Mouse (Mus musculus): ENCODE results near the gene Nlk. TPM values are rescaled to one million over a fixed set of nuclear protein-coding genes. Genes with fewer than 3 reads are reported as not detected.

The Nlk gene
- polyA plus RNA-seq, 1 experiment from 2014 or later = 13.4 TPM

GRCm38 (mm10) chr11:78721419-78721818, 24.2 kb upstream of the Nlk start:
- Histone ChIP-seq H3K27me3 (ENCODE audit: insufficient read depth, poor library complexity, severe bottlenecking) (no peaks in the 10 kb centered on the region), H3K36me3 (no peaks in the 10 kb centered on the region), H3K9me3 (no peaks in the 10 kb centered on the region), H3K27ac (no peak overlapping the region), H3K4me1 (no peaks in the 10 kb centered on the region), H3K4me3 (no peak overlapping the region)
- DNase-seq (ENCODE audit: low spot score) = no peak
- 78% methylated on average over 2 of the region's 2 CpGs for WGBS

GRCm38 (mm10) chr11:78717655-78718054, 20.5 kb upstream of the Nlk start:
- H3K4me1 ChIP-seq = no peaks in the 10 kb centered on the region
- no peak overlapping the region for H3K27ac ChIP-seq
- no peaks in the 10 kb centered on the region for H3K9me3 ChIP-seq
- no peak overlapping the region for H3K4me3 ChIP-seq
- no peaks in the 10 kb centered on the region for H3K36me3 ChIP-seq
- no peaks in the 10 kb centered on the region for H3K27me3 ChIP-seq (ENCODE audit: insufficient read depth, poor library complexity, severe bottlenecking)
- WGBS = 63% methylated on average over 4 of the region's 4 CpGs
- no peak for DNase-seq (ENCODE audit: low spot score)

- Histone ChIP-seq H3K27me3 (ENCODE audit: insufficient read depth, poor library complexity, severe bottlenecking) (no peaks in the 10 kb centered on the region), H3K27ac (no peak overlapping the region), H3K36me3 (no peaks in the 10 kb centered on the region), H3K9me3 (no peaks in the 10 kb centered on the region), H3K4me3 (no peak overlapping the region), H3K4me1 (no peaks in the 10 kb centered on the region)
- 71% methylated on average over 2 of the region's 2 CpGs for WGBS
- no peak for DNase-seq (ENCODE audit: low spot score)
These were observed 11.5 kb upstream of the Nlk start for GRCm38 (mm10) chr11:78708642-78709041.

GRCm38 (mm10) chr11:78706026-78706425, 8.9 kb upstream of the Nlk start:
- H3K27me3 ChIP-seq (ENCODE audit: insufficient read depth, poor library complexity, severe bottlenecking) = no peaks in the 10 kb centered on the region
- no peak overlapping the region for H3K4me3 ChIP-seq
- H3K27ac ChIP-seq = no peak overlapping the region
- H3K36me3 ChIP-seq = no peaks in the 10 kb centered on the region
- no peak for DNase-seq (ENCODE audit: low spot score)
- H3K9me3 ChIP-seq = no peaks in the 10 kb centered on the region
- no peaks in the 10 kb centered on the region for H3K4me1 ChIP-seq

- Histone ChIP-seq H3K27ac (no peak overlapping the region), H3K27me3 (ENCODE audit: insufficient read depth, poor library complexity, severe bottlenecking) (no peaks in the 10 kb centered on the region), H3K36me3 (no peaks in the 10 kb centered on the region), H3K9me3 (no peaks in the 10 kb centered on the region), H3K4me1 (no peaks in the 10 kb centered on the region), H3K4me3 (no peak overlapping the region)
- 62% methylated on average over 5 of the region's 5 CpGs for WGBS
- DNase-seq (ENCODE audit: low spot score) = no peak
These were observed 5.9 kb upstream of the Nlk start for GRCm38 (mm10) chr11:78703085-78703484.

GRCm38 (mm10) chr11:78702319-78702718, 5.1 kb upstream of the Nlk start:
- Histone ChIP-seq H3K4me3 (no peak overlapping the region), H3K4me1 (no peaks in the 10 kb centered on the region), H3K27ac (no peak overlapping the region), H3K36me3 (no peaks in the 10 kb centered on the region), H3K27me3 (ENCODE audit: insufficient read depth, poor library complexity, severe bottlenecking) (no peaks in the 10 kb centered on the region), H3K9me3 (no peaks in the 10 kb centered on the region)
- no peak for DNase-seq (ENCODE audit: low spot score)
- WGBS = 62% methylated on average over 3 of the region's 3 CpGs

GRCm38 (mm10) chr11:78697753-78698171, 589 bp upstream of the Nlk start:
- no peaks in the 10 kb centered on the region for H3K9me3 ChIP-seq
- peak overlapping the region; percentile 96 for H3K27ac ChIP-seq
- H3K4me1 ChIP-seq = peaks cover 18% of the 10 kb centered on the region
- H3K36me3 ChIP-seq = 0 out of 2 replicates have a peak, but pooled peaks cover 5% of the 10 kb centered on the region
- WGBS = 1% methylated on average over 12 of the region's 12 CpGs
- no peaks in the 10 kb centered on the region for H3K27me3 ChIP-seq (ENCODE audit: insufficient read depth, poor library complexity, severe bottlenecking)
- DNase-seq (ENCODE audit: low spot score) = peak; percentile 94
- H3K4me3 ChIP-seq = peak overlapping the region; percentile 91

- no peaks in the 10 kb centered on the region for H3K9me3 ChIP-seq
- WGBS = 64% methylated on average over 3 of the region's 3 CpGs
- 0 out of 2 replicates have a peak overlapping the region, but pooled peaks have one; percentile 32 for H3K4me3 ChIP-seq
- peaks cover 29% of the 10 kb centered on the region for H3K4me1 ChIP-seq
- DNase-seq (ENCODE audit: low spot score) = no peak
- H3K36me3 ChIP-seq = 0 out of 2 replicates have a peak, but pooled peaks cover 5% of the 10 kb centered on the region
- H3K27me3 ChIP-seq (ENCODE audit: insufficient read depth, poor library complexity, severe bottlenecking) = no peaks in the 10 kb centered on the region
- peak overlapping the region; percentile 22; the same call in 1 of the 2 replicates for H3K27ac ChIP-seq
These were observed 2.9 kb downstream of the Nlk start for GRCm38 (mm10) chr11:78694249-78694648.

- WGBS = 88% methylated on average over 8 of the region's 8 CpGs
- H3K9me3 ChIP-seq = no peaks in the 10 kb centered on the region
- DNase-seq (ENCODE audit: low spot score) = no peak
- H3K27me3 ChIP-seq (ENCODE audit: insufficient read depth, poor library complexity, severe bottlenecking) = no peaks in the 10 kb centered on the region
- H3K27ac ChIP-seq = no peak overlapping the region
- no peak overlapping the region for H3K4me3 ChIP-seq
- H3K36me3 ChIP-seq = 0 out of 2 replicates have a peak, but pooled peaks cover 5% of the 10 kb centered on the region
- peaks cover 38% of the 10 kb centered on the region for H3K4me1 ChIP-seq
These were observed 3.9 kb downstream of the Nlk start for GRCm38 (mm10) chr11:78693307-78693706.

- peaks cover 48% of the 10 kb centered on the region for H3K4me1 ChIP-seq
These were observed 6.0 kb downstream of the Nlk start for GRCm38 (mm10) chr11:78691201-78691600.

GRCm38 (mm10) chr11:78690547-78690946, 6.6 kb downstream of the Nlk start:
- Histone ChIP-seq H3K27ac (no peak overlapping the region), H3K9me3 (no peaks in the 10 kb centered on the region), H3K36me3 (0 out of 2 replicates have a peak, but pooled peaks cover 4% of the 10 kb centered on the region), H3K4me3 (no peak overlapping the region), H3K27me3 (ENCODE audit: insufficient read depth, poor library complexity, severe bottlenecking) (no peaks in the 10 kb centered on the region), H3K4me1 (peaks cover 43% of the 10 kb centered on the region)
- no peak for DNase-seq (ENCODE audit: low spot score)
- 76% methylated on average over 3 of the region's 3 CpGs for WGBS

More at GRCm38 (mm10) chr11:78691201-78691600, 6.0 kb downstream of the Nlk start:
- Histone ChIP-seq H3K4me3 (no peak overlapping the region), H3K36me3 (0 out of 2 replicates have a peak, but pooled peaks cover 5% of the 10 kb centered on the region), H3K9me3 (no peaks in the 10 kb centered on the region), H3K27ac (no peak overlapping the region), H3K27me3 (ENCODE audit: insufficient read depth, poor library complexity, severe bottlenecking) (no peaks in the 10 kb centered on the region)
- 74% methylated on average over 2 of the region's 2 CpGs for WGBS
- no peak for DNase-seq (ENCODE audit: low spot score)

- no peak for DNase-seq (ENCODE audit: low spot score)
- H3K36me3 ChIP-seq = peaks cover 14% of the 10 kb centered on the region
- H3K4me1 ChIP-seq = 0 out of 2 replicates have a peak, but pooled peaks cover 4% of the 10 kb centered on the region
- H3K27me3 ChIP-seq (ENCODE audit: insufficient read depth, poor library complexity, severe bottlenecking) = no peaks in the 10 kb centered on the region
- H3K4me3 ChIP-seq = no peak overlapping the region
- H3K9me3 ChIP-seq = no peaks in the 10 kb centered on the region
- 88% methylated on average over 3 of the region's 3 CpGs for WGBS
- H3K27ac ChIP-seq = no peak overlapping the region
These were observed 16.1 kb downstream of the Nlk start for GRCm38 (mm10) chr11:78681058-78681457.

GRCm38 (mm10) chr11:78678761-78679160, 18.4 kb downstream of the Nlk start:
- H3K27me3 ChIP-seq (ENCODE audit: insufficient read depth, poor library complexity, severe bottlenecking) = no peaks in the 10 kb centered on the region
- WGBS = 69% methylated on average over 2 of the region's 2 CpGs
- H3K4me3 ChIP-seq = no peak overlapping the region
- H3K36me3 ChIP-seq = peaks cover 12% of the 10 kb centered on the region
- no peak overlapping the region for H3K27ac ChIP-seq
- H3K4me1 ChIP-seq = 0 out of 2 replicates have a peak, but pooled peaks cover 4% of the 10 kb centered on the region
- no peak for DNase-seq (ENCODE audit: low spot score)
- H3K9me3 ChIP-seq = no peaks in the 10 kb centered on the region

- Histone ChIP-seq H3K27ac (no peak overlapping the region), H3K4me3 (no peak overlapping the region), H3K4me1 (peaks cover 32% of the 10 kb centered on the region), H3K27me3 (ENCODE audit: insufficient read depth, poor library complexity, severe bottlenecking) (no peaks in the 10 kb centered on the region), H3K36me3 (no peaks in the 10 kb centered on the region), H3K9me3 (no peaks in the 10 kb centered on the region)
- DNase-seq (ENCODE audit: low spot score) = no peak
- 41% methylated on average over 3 of the region's 3 CpGs for WGBS
These were observed 28.5 kb downstream of the Nlk start for GRCm38 (mm10) chr11:78668647-78669046.

Data from heart, embryonic 10.5 days (tissue).